Mouse (Mus musculus) neural tube, embryonic 11.5 days (tissue): ENCODE data around the gene Gm9857. TPM values are rescaled to one million over a fixed set of nuclear protein-coding genes. Genes with fewer than 3 reads are reported as not detected.

Source experiments
- ATAC-seq: fragments of 200-750 bp; cut with Nextera tagmentation; 2 replicates; pipeline ENCODE4 v1.8.0; 2017; ENCODE audit warnings: moderate number of reproducible peaks, mild to moderate bottlenecking, moderate TSS enrichment, moderate library complexity; ENCODE audit not compliant: insufficient read depth, low FRiP score, low TSS enrichment
- DNase-seq: peaks from one replicate; pipeline ENCODE4 v3.0.0-alpha.2; 2015; ENCODE audit warnings: low spot score
- H3K27ac ChIP-seq: fragments of 300-500 bp; sonication (generic); 2 replicates; pipeline ENCODE4 v1.5.1; 2014; ENCODE audit warnings: low read depth, mild to moderate bottlenecking, low read length
- H3K27me3 ChIP-seq: fragments of 300-500 bp; sonication (generic); 2 replicates; pipeline ENCODE4 v1.6.1; 2014; ENCODE audit warnings: mild to moderate bottlenecking, low read length, mixed read lengths; ENCODE audit not compliant: control insufficient read depth, insufficient read depth
- H3K36me3 ChIP-seq: fragments of 300-500 bp; sonication (generic); 2 replicates; pipeline ENCODE4 v1.6.1; 2014; ENCODE audit warnings: mild to moderate bottlenecking, low read length, moderate library complexity, mixed read lengths; ENCODE audit not compliant: control insufficient read depth, insufficient read depth
- H3K4me1 ChIP-seq: fragments of 300-500 bp; sonication (generic); 2 replicates; pipeline ENCODE4 v1.6.1; 2014; ENCODE audit warnings: low read length, mixed read lengths; ENCODE audit not compliant: control insufficient read depth, insufficient read depth
- H3K4me2 ChIP-seq: fragments of 300-500 bp; sonication (generic); 2 replicates; pipeline ENCODE4 v1.6.1; 2014; ENCODE audit warnings: low read depth, mild to moderate bottlenecking, moderate library complexity
- H3K4me3 ChIP-seq: fragments of 300-500 bp; sonication (generic); 2 replicates; pipeline ENCODE4 v1.5.1; 2014; ENCODE audit warnings: low read depth, low read length
- H3K9ac ChIP-seq: fragments of 300-500 bp; sonication (generic); 2 replicates; pipeline ENCODE4 v1.6.1; 2014; ENCODE audit warnings: mild to moderate bottlenecking, low read length
- H3K9me3 ChIP-seq: fragments of 300-500 bp; sonication (generic); 2 replicates; pipeline ENCODE4 v1.6.1; 2016; ENCODE audit warnings: low read length; ENCODE audit not compliant: control insufficient read depth
- WGBS: fragments of 180-500 bp; shearing (Covaris S2); extraction: QIAGEN DNeasy Blood & Tissue Kit; methylation state at CpG from one replicate; pipeline ENCODE4 v1.1.7; 2014; 5-methylcytosine and 5-hydroxymethylcytosine counted together
- polyA plus RNA-seq: library from polyadenylated mRNA; unstranded; fragments of >200 nt; fragmentation: Nextera tagmentation; extraction: Ambion mirVana; gene quantifications from 2 replicates; pipeline ENCODE4 v1.2.1, GENCODE M21; 2014

Gm9857 gene
- polyA plus RNA-seq, 1 experiment from 2014 or later: not detected

DNA sequence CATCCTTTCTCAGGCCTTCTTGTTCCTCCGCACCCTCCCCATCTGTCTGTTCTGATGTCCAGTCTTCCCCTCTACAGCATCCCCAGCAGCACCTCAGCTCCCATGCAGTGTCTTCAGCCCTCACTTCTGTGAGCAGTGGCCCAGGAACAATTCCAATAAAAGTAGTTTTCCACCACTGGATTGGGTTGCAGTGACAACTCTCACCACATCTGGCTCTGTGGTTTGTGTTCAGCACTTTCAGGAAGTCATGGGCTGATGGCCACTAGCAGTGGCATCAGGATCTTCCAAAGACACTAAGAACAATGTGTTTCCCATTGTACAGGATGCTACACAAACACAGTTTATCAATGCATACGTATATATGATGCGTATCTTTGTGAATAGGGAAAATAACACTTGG lies 25.8 kb upstream of the Gm9857 start:
- H3K9ac ChIP-seq: no peak overlapping the region
- H3K27ac ChIP-seq: no peak overlapping the region
- no peaks in the 10 kb centered on the region for H3K27me3 ChIP-seq
- no peaks in the 10 kb centered on the region for H3K36me3 ChIP-seq
- peaks cover 4% of the 10 kb centered on the region; the same call in 1 of the 2 replicates for H3K4me1 ChIP-seq
- no peak overlapping the region for H3K4me3 ChIP-seq
- 92% methylated on average over 3 of the region's 3 CpGs for WGBS
- H3K4me2 ChIP-seq: no peak overlapping the region
- DNase-seq: no peak
- no peak for ATAC-seq
- no peaks in the 10 kb centered on the region for H3K9me3 ChIP-seq

DNA sequence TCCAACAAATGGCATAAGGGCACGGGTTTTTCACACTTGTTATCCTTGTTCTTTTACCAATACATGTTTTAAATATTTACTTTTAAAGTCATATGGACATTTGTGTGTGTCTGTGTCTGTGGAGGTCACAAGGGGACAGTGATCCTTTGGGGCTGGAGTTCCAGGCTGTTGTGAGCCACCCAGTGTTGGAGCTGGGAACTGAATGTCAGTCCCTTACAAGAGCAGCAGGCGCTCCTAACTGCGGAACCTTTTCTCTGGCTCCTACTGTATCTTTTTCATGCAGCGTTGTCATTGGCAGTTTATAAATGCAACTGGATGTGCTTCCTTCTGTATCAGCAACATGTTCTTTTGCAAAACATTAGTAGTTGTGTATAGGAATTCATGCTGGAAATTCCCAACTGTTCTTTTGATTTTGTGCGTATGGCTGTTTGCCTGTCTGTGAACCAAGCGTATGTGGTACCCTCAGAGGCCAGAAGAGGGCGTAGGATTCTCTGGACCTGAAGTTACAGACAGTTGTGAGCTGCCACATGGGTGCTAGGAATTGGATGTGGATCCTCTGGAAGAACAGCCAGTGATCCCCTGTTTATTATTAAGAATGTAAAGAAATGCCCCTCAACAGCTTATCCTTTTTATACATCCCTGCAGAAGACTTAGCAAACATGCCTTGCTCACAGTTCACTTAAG lies 24.3 kb upstream of the Gm9857 start:
- Histone ChIP-seq H3K9ac (no peak overlapping the region), H3K9me3 (no peaks in the 10 kb centered on the region), H3K36me3 (no peaks in the 10 kb centered on the region), H3K27me3 (no peaks in the 10 kb centered on the region), H3K27ac (no peak overlapping the region), H3K4me1 (peaks cover 6% of the 10 kb centered on the region; the same call in 1 of the 2 replicates), H3K4me2 (no peak overlapping the region), H3K4me3 (no peak overlapping the region)
- WGBS: 74% methylated on average over 7 of the region's 7 CpGs
- no peak for DNase-seq
- no peak for ATAC-seq

DNA sequence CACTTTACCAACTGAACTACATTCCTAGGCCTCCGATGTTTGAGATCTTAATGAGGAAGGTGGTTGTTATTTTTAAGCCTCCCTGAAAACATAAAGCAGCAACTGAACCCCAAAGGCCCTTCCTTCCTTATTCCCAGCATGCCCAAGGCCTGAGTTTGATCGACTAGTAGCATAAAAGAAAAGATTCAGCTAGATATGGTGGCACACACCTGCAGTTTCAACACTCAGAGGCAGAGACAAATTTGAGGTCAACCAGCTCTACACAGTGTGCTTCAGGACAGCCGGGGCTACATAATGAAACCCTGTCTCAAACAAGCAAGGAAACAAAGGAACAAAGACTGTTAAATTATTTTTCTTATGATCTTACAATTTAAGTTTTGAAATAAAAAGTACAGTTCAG lies 23.5 kb upstream of the Gm9857 start:
- Histone ChIP-seq H3K4me1 (peaks cover 6% of the 10 kb centered on the region; the same call in 1 of the 2 replicates), H3K27ac (no peak overlapping the region), H3K4me2 (no peak overlapping the region), H3K4me3 (no peak overlapping the region), H3K36me3 (no peaks in the 10 kb centered on the region), H3K9me3 (no peaks in the 10 kb centered on the region), H3K9ac (no peak overlapping the region), H3K27me3 (no peaks in the 10 kb centered on the region)
- WGBS: 92% methylated on average over 3 of the region's 3 CpGs
- DNase-seq (no peak), ATAC-seq (no peak)

DNA sequence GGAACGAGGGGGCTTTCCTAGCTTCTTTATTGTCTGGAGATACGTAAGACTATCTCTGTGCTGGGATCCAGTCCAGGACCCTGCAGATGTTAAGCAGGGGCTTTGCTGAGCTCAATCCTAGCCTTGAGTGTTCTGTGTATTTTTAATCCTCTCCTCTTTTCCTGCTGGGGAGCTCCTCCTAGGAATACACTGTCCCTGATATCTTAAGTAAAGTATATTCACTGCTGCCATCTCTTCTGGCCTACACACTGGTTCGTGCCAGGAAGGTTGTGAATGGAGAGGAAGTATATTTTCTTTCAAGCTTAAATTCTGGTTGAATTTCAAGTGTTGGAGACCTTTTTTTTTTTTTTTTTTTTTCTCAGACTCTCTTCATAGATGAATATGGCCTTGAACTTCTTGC lies 23.0 kb upstream of the Gm9857 start:
- DNase-seq (no peak), ATAC-seq (no peak)
- no peak overlapping the region for H3K9ac ChIP-seq
- H3K4me1 ChIP-seq: peaks cover 6% of the 10 kb centered on the region; the same call in 1 of the 2 replicates
- 88% methylated on average over 3 of the region's 3 CpGs for WGBS
- H3K4me3 ChIP-seq: no peak overlapping the region
- H3K27me3 ChIP-seq: no peaks in the 10 kb centered on the region
- no peaks in the 10 kb centered on the region for H3K36me3 ChIP-seq
- H3K9me3 ChIP-seq: no peaks in the 10 kb centered on the region
- H3K27ac ChIP-seq: no peak overlapping the region
- no peak overlapping the region for H3K4me2 ChIP-seq

DNA sequence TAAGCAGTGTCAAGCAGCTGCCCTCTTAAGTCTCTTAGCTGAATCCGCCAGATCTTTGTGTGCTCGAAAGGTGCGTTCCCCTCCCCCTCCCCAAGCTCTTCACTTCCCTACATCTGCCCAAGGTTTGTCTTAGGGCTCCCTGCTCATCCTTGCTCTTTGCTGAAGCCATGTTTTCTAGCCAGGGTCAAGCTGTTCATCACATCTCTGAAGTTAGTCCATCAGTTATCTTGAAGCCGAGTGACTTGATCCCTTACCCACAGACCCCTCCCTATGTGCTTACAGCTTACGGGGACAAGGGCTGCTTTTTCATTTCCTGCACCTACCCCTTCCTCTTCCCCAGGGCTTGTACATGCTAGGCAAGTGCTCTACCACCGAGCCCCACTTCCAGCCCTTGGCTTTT lies 21.4 kb upstream of the Gm9857 start:
- peaks cover 6% of the 10 kb centered on the region; the same call in 1 of the 2 replicates for H3K4me1 ChIP-seq
- H3K4me2 ChIP-seq: peak overlapping the region; percentile 21
- H3K9me3 ChIP-seq: no peaks in the 10 kb centered on the region
- peak overlapping the region; percentile 50 for H3K9ac ChIP-seq
- 0 out of 2 replicates have a peak, but pooled peaks have one; percentile 39 for ATAC-seq
- WGBS: 53% methylated on average over 6 of the region's 6 CpGs
- H3K27ac ChIP-seq: no peak overlapping the region
- H3K27me3 ChIP-seq: no peaks in the 10 kb centered on the region
- H3K4me3 ChIP-seq: no peak overlapping the region
- no peak for DNase-seq
- H3K36me3 ChIP-seq: no peaks in the 10 kb centered on the region

DNA sequence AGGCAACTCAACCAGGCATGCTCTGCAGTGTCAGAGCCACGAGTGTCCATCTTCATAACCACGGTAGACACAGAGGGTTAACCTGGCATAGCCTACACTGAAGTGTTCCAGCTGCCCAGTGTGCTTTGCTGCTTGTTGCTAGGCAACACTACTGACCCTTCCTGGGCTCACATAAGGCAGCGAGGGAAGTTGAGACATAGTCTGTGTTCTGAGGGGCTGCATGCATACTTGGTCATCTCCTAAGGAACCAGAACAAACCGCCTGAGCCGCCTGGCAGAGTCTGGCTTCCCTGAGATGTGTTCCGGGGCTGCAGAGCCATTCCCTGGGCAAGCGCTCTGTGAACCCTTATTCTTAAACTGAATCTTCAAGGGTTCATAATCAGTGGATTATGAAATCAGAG lies 21.0 kb upstream of the Gm9857 start:
- Histone ChIP-seq H3K9me3 (no peaks in the 10 kb centered on the region), H3K4me2 (peak overlapping the region; percentile 21), H3K4me1 (peaks cover 6% of the 10 kb centered on the region; the same call in 1 of the 2 replicates), H3K4me3 (no peak overlapping the region), H3K27ac (no peak overlapping the region), H3K36me3 (no peaks in the 10 kb centered on the region), H3K27me3 (no peaks in the 10 kb centered on the region), H3K9ac (peak overlapping the region; percentile 50)
- ATAC-seq: peak; percentile 82
- 30% methylated on average over 7 of the region's 7 CpGs for WGBS
- DNase-seq: peak; percentile 61

DNA sequence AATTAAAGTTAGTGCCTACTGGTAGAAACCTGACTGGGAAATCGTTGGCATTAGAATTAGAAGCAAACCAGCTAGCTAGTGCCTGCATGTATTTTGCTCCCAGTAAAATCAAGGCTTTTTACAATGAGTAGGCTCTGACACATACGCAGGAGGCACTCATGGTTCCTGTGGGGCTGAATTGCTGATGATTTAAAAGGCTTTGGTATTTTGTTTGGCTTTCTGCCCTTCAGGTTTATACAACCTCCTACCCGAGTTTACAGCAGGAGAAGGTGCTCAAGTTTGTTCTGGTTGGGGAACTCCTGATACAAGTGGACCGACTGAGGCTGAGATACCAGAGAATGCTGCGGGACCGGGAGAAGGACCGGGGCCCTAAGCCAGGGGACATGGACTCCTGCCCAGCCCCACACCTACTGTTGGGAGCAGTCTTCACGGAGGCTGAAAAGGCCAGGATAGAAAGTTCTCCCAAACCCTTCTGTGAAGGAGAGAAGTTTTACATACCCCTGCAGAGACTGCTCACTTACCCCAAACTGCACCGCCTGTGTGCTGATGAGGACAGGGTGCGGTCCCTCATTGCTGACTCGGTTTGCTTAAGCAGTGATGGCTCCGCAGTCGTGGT lies 19.5 kb upstream of the Gm9857 start:
- H3K4me1 ChIP-seq: peaks cover 6% of the 10 kb centered on the region; the same call in 1 of the 2 replicates
- 71% methylated on average over 13 of the region's 13 CpGs for WGBS
- H3K27me3 ChIP-seq: no peaks in the 10 kb centered on the region
- DNase-seq (no peak), ATAC-seq (no peak)
- H3K4me3 ChIP-seq: no peak overlapping the region
- no peak overlapping the region for H3K4me2 ChIP-seq
- no peaks in the 10 kb centered on the region for H3K36me3 ChIP-seq
- no peak overlapping the region for H3K9ac ChIP-seq
- H3K9me3 ChIP-seq: no peaks in the 10 kb centered on the region
- no peak overlapping the region for H3K27ac ChIP-seq

DNA sequence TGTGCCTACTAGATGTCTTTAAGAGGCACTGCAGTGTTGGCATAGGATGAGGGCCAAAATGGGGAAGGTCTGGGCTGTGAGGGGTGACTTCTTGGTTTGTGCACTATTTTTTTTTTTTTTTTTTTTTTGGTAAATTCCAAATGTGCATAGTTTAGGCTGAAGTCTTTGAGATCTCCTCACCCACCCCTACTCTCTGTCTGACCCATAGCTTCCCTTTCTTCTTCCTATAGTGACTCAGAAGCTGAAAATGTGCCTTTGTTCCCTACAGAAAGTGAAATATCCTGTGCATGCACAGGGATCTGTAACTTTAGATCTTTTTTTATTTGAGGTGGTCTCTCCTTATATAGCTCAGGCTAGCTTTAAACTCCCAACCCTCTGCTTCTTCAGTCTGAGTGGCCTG lies 17.7 kb upstream of the Gm9857 start:
- H3K4me1 ChIP-seq: peaks cover 6% of the 10 kb centered on the region; the same call in 1 of the 2 replicates
- H3K9me3 ChIP-seq: no peaks in the 10 kb centered on the region

DNA sequence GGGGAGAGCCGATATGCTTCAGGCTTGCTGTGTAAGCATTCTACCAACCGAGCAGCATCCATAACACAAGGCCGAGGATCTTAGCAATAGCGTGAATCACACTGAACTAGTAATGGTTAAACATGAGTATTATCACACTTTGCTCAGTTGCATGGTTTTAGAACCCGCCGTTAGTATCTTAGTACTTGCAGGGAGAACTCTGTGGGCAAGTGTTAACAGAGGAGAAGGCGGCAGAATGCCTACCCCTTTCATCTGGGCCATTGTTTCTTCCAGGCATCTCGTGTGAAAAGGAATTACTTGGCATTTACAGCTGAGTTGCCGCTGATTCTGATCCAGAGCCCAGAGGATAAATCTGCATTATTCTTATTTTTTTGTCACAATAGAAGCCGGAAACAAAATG lies 751 bp upstream of the Gm9857 start:
- Histone ChIP-seq H3K36me3 (no peaks in the 10 kb centered on the region), H3K4me2 (no peak overlapping the region), H3K9me3 (no peaks in the 10 kb centered on the region), H3K4me1 (no peaks in the 10 kb centered on the region), H3K9ac (no peak overlapping the region), H3K27me3 (no peaks in the 10 kb centered on the region), H3K27ac (no peak overlapping the region), H3K4me3 (no peak overlapping the region)
- no peak for ATAC-seq
- DNase-seq: no peak
- 87% methylated on average over 10 of the region's 10 CpGs for WGBS

More for the DNA sequence above, 17.7 kb upstream of the Gm9857 start:
- Histone ChIP-seq H3K27me3 (no peaks in the 10 kb centered on the region), H3K36me3 (no peaks in the 10 kb centered on the region), H3K27ac (no peak overlapping the region), H3K4me3 (no peak overlapping the region), H3K4me2 (no peak overlapping the region), H3K9ac (no peak overlapping the region)
- ATAC-seq (no peak), DNase-seq (no peak)
